Mouse (Mus musculus) hindbrain, embryonic 11.5 days (tissue): Measurements from ENCODE around the gene Zfp534. TPM values are rescaled to one million over a fixed set of nuclear protein-coding genes. Genes with fewer than 3 reads are reported as not detected.

Source experiments
- polyA plus RNA-seq: library from polyadenylated mRNA; unstranded; fragments of >200 nt; fragmentation: Nextera tagmentation; extraction: Ambion mirVana; gene quantifications from 2 replicates; pipeline ENCODE4 v1.2.1, GENCODE M21; 2014

Zfp534 gene
- polyA plus RNA-seq, 1 experiment from 2014 or later = not detected

Other genes starting within 250 kb of the Zfp534 start
- 6.5 and 8.1 TPM in 2 replicates for gene Zfp982, start 210.1 kb downstream of the Zfp534 start, polyA plus RNA-seq
- 0.22 and 0.34 TPM in 2 replicates for gene Gm16503, start 162.3 kb downstream of the Zfp534 start, polyA plus RNA-seq
- 0.17 TPM in 1 of 2 replicates, not detected in the other for gene Zfp985, start 149.3 kb downstream of the Zfp534 start, polyA plus RNA-seq
- gene Zfp979, start 60.0 kb downstream of the Zfp534 start, polyA plus RNA-seq = 3.2 TPM in 2 replicates
- 7.9 and 8.6 TPM in 2 replicates for gene Zfp984, start 107.2 kb upstream of the Zfp534 start, polyA plus RNA-seq
- gene Zfp933, start 145.8 kb upstream of the Zfp534 start, polyA plus RNA-seq = 5.5 and 7.3 TPM in 2 replicates
- 32.9 and 36.7 TPM in 2 replicates for gene Miip, start 166.3 kb upstream of the Zfp534 start, polyA plus RNA-seq
- gene Fv1, start 166.4 kb upstream of the Zfp534 start, polyA plus RNA-seq = 11.8 and 15.3 TPM in 2 replicates
- 33.2 and 39.0 TPM in 2 replicates for gene Mfn2, start 202.2 kb upstream of the Zfp534 start, polyA plus RNA-seq
- 28.2 and 28.7 TPM in 2 replicates for gene Plod1, start 234.2 kb upstream of the Zfp534 start, polyA plus RNA-seq
- gene 2510039O18Rik, start 238.3 kb upstream of the Zfp534 start, polyA plus RNA-seq = 13.6 and 16.7 TPM in 2 replicates